Mouse (Mus musculus) regulatory T cell (primary cell): ENCODE measurements around the gene Pink1.

Source experiments
- in situ Hi-C: fragments of 300-600 bp; cut with MboI, MseI; formaldehyde crosslinking; loops from one replicate; pipeline ENCODE4 v1.15.1; 2025; ENCODE audit warnings: high pct_unique_total_duplicates

Pink1 gene

GRCm38 (mm10) chr4:138326077-138326695, at the start of gene Pink1:
Gene Pink1, minus strand, starts transcription at chr4:138326307.
- in situ Hi-C loops: no loop called here

- in situ Hi-C loops: no loop called here
These were observed 49.0 kb upstream of the Pink1 start for GRCm38 (mm10) chr4:138375117-138375516.

GRCm38 (mm10) chr4:138370996-138371516, 44.9 kb upstream of the Pink1 start:
- in situ Hi-C loops: loop anchor here (25.0 kb wide), 1 partner anchor 1766 kb away; no protein-coding TSS in a partner anchor

- in situ Hi-C loops: loop anchor here (25.0 kb wide), 1 partner anchor 1769 kb away; no protein-coding TSS in a partner anchor
These were observed 42.6 kb upstream of the Pink1 start for GRCm38 (mm10) chr4:138368498-138369260.

- in situ Hi-C loops: loop anchor here (25.0 kb wide), 1 partner anchor 1769 kb away; no protein-coding TSS in a partner anchor
These were observed 41.8 kb upstream of the Pink1 start, which contains the start of gene Cda for GRCm38 (mm10) chr4:138367641-138368497. Gene Cda, minus strand, starts transcription at chr4:138367992.

- in situ Hi-C loops: loop anchor here (25.0 kb wide), 1 partner anchor 1771 kb away; no protein-coding TSS in a partner anchor
These were observed 40.5 kb upstream of the Pink1 start for GRCm38 (mm10) chr4:138366561-138366960.

GRCm38 (mm10) chr4:138363511-138363910, 37.4 kb upstream of the Pink1 start:
- in situ Hi-C loops: loop anchor here (25.0 kb wide), 1 partner anchor 1774 kb away; no protein-coding TSS in a partner anchor

GRCm38 (mm10) chr4:138362883-138363282, 36.8 kb upstream of the Pink1 start:
- in situ Hi-C loops: loop anchor here (25.0 kb wide), 1 partner anchor 1774 kb away; no protein-coding TSS in a partner anchor

GRCm38 (mm10) chr4:138361370-138361821, 35.3 kb upstream of the Pink1 start:
- in situ Hi-C loops: loop anchor here (25.0 kb wide), 1 partner anchor 1776 kb away; no protein-coding TSS in a partner anchor

GRCm38 (mm10) chr4:138358176-138358575, 32.1 kb upstream of the Pink1 start:
- in situ Hi-C loops: loop anchor here (25.0 kb wide), 1 partner anchor 1779 kb away; no protein-coding TSS in a partner anchor

- in situ Hi-C loops: loop anchor here (25.0 kb wide), 1 partner anchor 1781 kb away; no protein-coding TSS in a partner anchor
These were observed 30.4 kb upstream of the Pink1 start for GRCm38 (mm10) chr4:138356551-138356950.

- in situ Hi-C loops: loop anchor here (25.0 kb wide), 1 partner anchor 1781 kb away; no protein-coding TSS in a partner anchor
These were observed 30.0 kb upstream of the Pink1 start for GRCm38 (mm10) chr4:138356141-138356540.

GRCm38 (mm10) chr4:138355496-138355895, 29.4 kb upstream of the Pink1 start:
- in situ Hi-C loops: loop anchor here (25.0 kb wide), 1 partner anchor 1782 kb away; no protein-coding TSS in a partner anchor

GRCm38 (mm10) chr4:138353438-138354171, 27.5 kb upstream of the Pink1 start:
- in situ Hi-C loops: loop anchor here (25.0 kb wide), 1 partner anchor 1784 kb away; no protein-coding TSS in a partner anchor

- in situ Hi-C loops: loop anchor here (25.0 kb wide), 1 partner anchor 1785 kb away; no protein-coding TSS in a partner anchor
These were observed 26.6 kb upstream of the Pink1 start for GRCm38 (mm10) chr4:138352692-138353091.

GRCm38 (mm10) chr4:138351821-138352220, 25.7 kb upstream of the Pink1 start:
- in situ Hi-C loops: loop anchor here (25.0 kb wide), 1 partner anchor 1785 kb away; no protein-coding TSS in a partner anchor

GRCm38 (mm10) chr4:138348716-138349115, 22.6 kb upstream of the Pink1 start:
- in situ Hi-C loops: no loop called here

GRCm38 (mm10) chr4:138347280-138347679, 21.2 kb upstream of the Pink1 start:
- in situ Hi-C loops: no loop called here

- in situ Hi-C loops: no loop called here
These were observed 18.9 kb upstream of the Pink1 start for GRCm38 (mm10) chr4:138344891-138345545.
